Mouse (Mus musculus) limb, embryonic 14.5 days (tissue): ENCODE measurements at regions not wholly inside any gene's neighbourhood (a gene's known extent, or its start where the extent isn't known, plus 50 kb on each side); places are given as distances from the start of the nearest gene placed in this dataset.

Experiments used
- ATAC-seq: fragments of 200-750 bp; cut with Nextera tagmentation; 2 replicates; pipeline ENCODE4 v1.8.0; 2017; ENCODE audit warnings: low read depth, moderate number of reproducible peaks, moderate TSS enrichment; ENCODE audit not compliant: low FRiP score
- DNase-seq: peaks from one replicate; pipeline ENCODE4 v3.0.0-alpha.2; 2015; ENCODE audit warnings: low spot score
- H3K27ac ChIP-seq: fragments of 300-500 bp; sonication (generic); replicated peaks from 2 replicates; pipeline ENCODE4 v1.5.1; 2014; ENCODE audit warnings: low read depth, mild to moderate bottlenecking, low read length, moderate library complexity, mixed read lengths
- H3K27me3 ChIP-seq: fragments of 300-500 bp; sonication (generic); 2 replicates; pipeline ENCODE4 v1.6.1; 2014; ENCODE audit warnings: low read length, mixed read lengths; ENCODE audit not compliant: control insufficient read depth, insufficient read depth
- H3K36me3 ChIP-seq: fragments of 300-500 bp; sonication (generic); 2 replicates; pipeline ENCODE4 v1.6.1; 2014; ENCODE audit warnings: mild to moderate bottlenecking, low read length, moderate library complexity, mixed read lengths; ENCODE audit not compliant: control insufficient read depth, insufficient read depth
- H3K4me1 ChIP-seq: fragments of 300-500 bp; sonication (generic); 2 replicates; pipeline ENCODE4 v1.6.1; 2014; ENCODE audit warnings: antibody characterized with exemption, low read length, mixed read lengths; ENCODE audit not compliant: control insufficient read depth, insufficient read depth
- H3K4me2 ChIP-seq: fragments of 300-500 bp; sonication (generic); replicated peaks from 2 replicates; pipeline ENCODE4 v1.6.1; 2014; ENCODE audit warnings: low read depth, mild to moderate bottlenecking, low read length, moderate library complexity; ENCODE audit not compliant: severe bottlenecking
- H3K4me3 ChIP-seq: fragments of 300-500 bp; sonication (generic); replicated peaks from 2 replicates; pipeline ENCODE4 v1.5.1; 2014; ENCODE audit warnings: low read length
- H3K9ac ChIP-seq: fragments of 300-500 bp; sonication (generic); 2 replicates; pipeline ENCODE4 v1.6.1; 2014; ENCODE audit warnings: mild to moderate bottlenecking, low read depth, low read length, moderate library complexity; ENCODE audit not compliant: severe bottlenecking
- H3K9me3 ChIP-seq: fragments of 300-500 bp; sonication (generic); 2 replicates; pipeline ENCODE4 v1.6.1; 2016; ENCODE audit warnings: low read length; ENCODE audit not compliant: control insufficient read depth
- POLR2A ChIP-seq: fragments of 200-500 bp; IDR thresholded peaks from 2 replicates; pipeline ENCODE4 v1.8.0; 2012; ENCODE audit warnings: inconsistent platforms, mild to moderate bottlenecking, moderate library complexity, borderline replicate concordance; ENCODE audit not compliant: insufficient read depth, insufficient read length; ENCODE audit errors: extremely low read depth
- WGBS: fragments of 180-500 bp; shearing (Covaris S2); extraction: QIAGEN DNeasy Blood & Tissue Kit; methylation state at CpG from one replicate; pipeline ENCODE4 v1.1.7; 2014; 5-methylcytosine and 5-hydroxymethylcytosine counted together

GRCm38 (mm10) chr13:92973791-92974190, 129.2 kb downstream of the Mtx3 start:
- no peaks in the 10 kb centered on the region for H3K4me1 ChIP-seq
- ATAC-seq (no peak), DNase-seq (no peak)
- H3K27ac ChIP-seq, result no peak overlapping the region
- no peak for TF ChIP-seq POLR2A
- H3K36me3 ChIP-seq, result no peaks in the 10 kb centered on the region
- H3K9me3 ChIP-seq, result no peaks in the 10 kb centered on the region
- WGBS, result 74% methylated on average over 4 of the region's 4 CpGs
- no peaks in the 10 kb centered on the region for H3K27me3 ChIP-seq
- H3K4me2 ChIP-seq, result no peak overlapping the region
- H3K9ac ChIP-seq, result no peak overlapping the region
- no peak overlapping the region for H3K4me3 ChIP-seq

GRCm38 (mm10) chr13:92986719-92987553, 142.4 kb downstream of the Mtx3 start:
- Histone ChIP-seq H3K9me3 (no peaks in the 10 kb centered on the region), H3K4me2 (peak overlapping the region; percentile 41), H3K27me3 (no peaks in the 10 kb centered on the region), H3K9ac (no peak overlapping the region), H3K4me1 (no peaks in the 10 kb centered on the region), H3K27ac (no peak overlapping the region), H3K4me3 (no peak overlapping the region; the same call in 1 of the 2 replicates), H3K36me3 (no peaks in the 10 kb centered on the region)
- no peak for TF ChIP-seq POLR2A
- ATAC-seq (no peak), DNase-seq (peak; percentile 77)
- WGBS, result 46% methylated on average over 17 of the region's 17 CpGs

GRCm38 (mm10) chr13:92987691-92988090, 143.1 kb downstream of the Mtx3 start:
- H3K9ac ChIP-seq, result no peak overlapping the region
- no peaks in the 10 kb centered on the region for H3K4me1 ChIP-seq
- no peaks in the 10 kb centered on the region for H3K27me3 ChIP-seq
- no peak overlapping the region for H3K27ac ChIP-seq
- H3K9me3 ChIP-seq, result no peaks in the 10 kb centered on the region
- DNase-seq (no peak), ATAC-seq (no peak)
- TF ChIP-seq POLR2A, result no peak
- H3K36me3 ChIP-seq, result no peaks in the 10 kb centered on the region
- 92% methylated on average over 6 of the region's 6 CpGs for WGBS
- no peak overlapping the region for H3K4me2 ChIP-seq
- H3K4me3 ChIP-seq, result no peak overlapping the region

GRCm38 (mm10) chr13:92988600-92988999, 144.0 kb downstream of the Mtx3 start:
- no peak overlapping the region for H3K4me2 ChIP-seq

GRCm38 (mm10) chr13:92990316-92991206, 146.0 kb downstream of the Mtx3 start:
- no peaks in the 10 kb centered on the region for H3K9me3 ChIP-seq
- no peak overlapping the region for H3K27ac ChIP-seq
- ATAC-seq (no peak), DNase-seq (no peak)
- H3K36me3 ChIP-seq, result no peaks in the 10 kb centered on the region
- H3K4me2 ChIP-seq, result no peak overlapping the region
- H3K4me3 ChIP-seq, result no peak overlapping the region
- no peaks in the 10 kb centered on the region for H3K27me3 ChIP-seq
- WGBS, result 69% methylated on average over 14 of the region's 14 CpGs
- H3K4me1 ChIP-seq, result no peaks in the 10 kb centered on the region
- no peak for TF ChIP-seq POLR2A
- no peak overlapping the region for H3K9ac ChIP-seq

More at GRCm38 (mm10) chr13:92988600-92988999, 144.0 kb downstream of the Mtx3 start:
- Histone ChIP-seq H3K4me1 (no peaks in the 10 kb centered on the region), H3K27ac (no peak overlapping the region), H3K4me3 (no peak overlapping the region), H3K9me3 (no peaks in the 10 kb centered on the region), H3K9ac (no peak overlapping the region), H3K27me3 (no peaks in the 10 kb centered on the region), H3K36me3 (no peaks in the 10 kb centered on the region)
- 89% methylated on average over 9 of the region's 9 CpGs for WGBS
- ATAC-seq, result no peak
- TF ChIP-seq POLR2A, result no peak
- no peak for DNase-seq
